Mouse (Mus musculus): ENCODE measurements around the gene Mtif3. TPM values are rescaled to one million over a fixed set of nuclear protein-coding genes. Genes with fewer than 3 reads are reported as not detected.
A peak's percentile ranks its signal among the peaks of the same experiment; 100 is the strongest.
"Not testable (repeated sequence)": the region's sequence is repeated elsewhere in the genome, so short reads cannot be mapped to it uniquely, and the experiment has no call there.

The Mtif3 gene
- polyA plus RNA-seq, 2 experiments from 2014 or later, result 44.0 to 45.0 TPM

DNA sequence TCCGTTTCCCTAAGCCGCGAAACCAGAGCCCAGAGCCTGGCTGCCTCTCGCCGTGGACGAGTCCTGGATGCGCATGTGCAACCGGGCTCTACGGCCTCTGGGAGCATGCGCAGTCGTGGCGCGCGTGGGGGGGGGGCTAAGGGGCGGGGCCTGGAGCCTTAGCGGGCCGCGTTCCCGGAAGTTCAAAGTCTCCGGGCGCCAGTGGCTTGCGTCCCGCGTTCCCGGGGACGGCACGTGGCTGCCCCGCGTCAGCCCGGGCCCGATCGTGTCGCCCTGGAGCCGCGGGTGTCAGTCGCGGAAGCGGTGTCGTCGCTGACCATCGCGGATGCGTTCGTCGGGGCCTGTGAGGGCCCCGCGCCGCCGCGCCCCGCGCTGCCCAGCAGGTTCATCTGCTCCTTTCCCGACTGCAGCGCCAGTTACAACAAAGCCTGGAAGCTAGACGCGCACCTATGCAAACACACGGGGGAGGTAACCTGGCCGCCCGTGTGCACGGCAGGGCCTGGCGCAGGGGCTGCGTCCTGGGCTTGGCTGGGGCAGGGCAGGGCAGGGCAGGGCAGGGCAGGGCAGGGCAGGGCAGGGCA is 15.0 kb downstream of the Mtif3 start, which contains the start of gene Gtf3a:
Gene Gtf3a (plus strand): TSS at position 150 of the 581 bp plus-strand sequence.
- ATAC-seq, result peak; percentile 75

DNA sequence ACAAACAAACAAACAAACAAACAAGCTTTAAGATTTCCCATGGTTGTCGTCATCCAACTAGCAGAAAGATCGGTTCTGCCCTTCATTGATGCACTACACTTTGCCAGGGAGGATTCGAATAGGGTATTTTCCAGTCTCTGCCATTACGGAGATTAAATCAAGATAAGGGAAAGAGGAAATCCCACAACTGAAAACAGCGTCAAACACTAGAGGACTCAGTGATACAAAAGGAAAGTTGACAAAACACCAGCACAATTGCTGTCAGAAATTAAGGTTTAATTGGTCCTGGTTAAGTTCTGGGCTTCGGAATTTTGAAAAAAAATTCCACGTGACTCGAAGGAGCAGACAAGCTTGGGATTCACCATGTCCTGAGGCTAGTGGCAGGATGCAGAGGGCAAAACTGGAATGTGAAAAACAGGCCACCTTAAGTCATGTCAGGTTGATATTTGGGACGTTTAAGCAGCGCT is 15.5 kb downstream of the Mtif3 start:
- peak; percentile 35 for ATAC-seq

GRCm38 (mm10) chr5:146947497-146947896 is 16.1 kb downstream of the Mtif3 start:
- ATAC-seq, result no peak

GRCm38 (mm10) chr5:146946682-146947081 is 16.9 kb downstream of the Mtif3 start:
- ATAC-seq, result no peak

- ATAC-seq, result no peak
These were observed 19.0 kb downstream of the Mtif3 start for GRCm38 (mm10) chr5:146944568-146944967.

DNA sequence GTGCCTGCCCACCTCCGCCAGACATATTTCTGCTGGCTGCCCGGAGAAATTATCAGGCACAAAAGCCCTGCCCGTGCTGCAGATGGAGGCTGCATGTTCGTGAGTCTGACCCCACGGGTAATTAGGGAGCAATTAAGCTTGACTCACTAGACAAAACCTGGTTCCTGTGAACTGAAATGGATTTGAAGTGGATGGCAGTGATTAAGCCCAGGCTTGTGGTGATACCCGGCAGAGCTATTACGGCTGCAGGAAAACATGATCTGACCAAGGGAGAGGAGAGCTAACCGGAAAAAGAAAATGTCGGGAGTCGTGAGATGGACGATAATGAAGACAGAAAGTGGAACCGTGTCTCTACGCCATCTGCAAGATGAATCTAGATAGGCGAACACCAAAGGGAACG is 20.6 kb downstream of the Mtif3 start:
- no peak for ATAC-seq

- not testable (repeated sequence) for ATAC-seq
These were observed 21.7 kb downstream of the Mtif3 start for GRCm38 (mm10) chr5:146941939-146942338.

DNA sequence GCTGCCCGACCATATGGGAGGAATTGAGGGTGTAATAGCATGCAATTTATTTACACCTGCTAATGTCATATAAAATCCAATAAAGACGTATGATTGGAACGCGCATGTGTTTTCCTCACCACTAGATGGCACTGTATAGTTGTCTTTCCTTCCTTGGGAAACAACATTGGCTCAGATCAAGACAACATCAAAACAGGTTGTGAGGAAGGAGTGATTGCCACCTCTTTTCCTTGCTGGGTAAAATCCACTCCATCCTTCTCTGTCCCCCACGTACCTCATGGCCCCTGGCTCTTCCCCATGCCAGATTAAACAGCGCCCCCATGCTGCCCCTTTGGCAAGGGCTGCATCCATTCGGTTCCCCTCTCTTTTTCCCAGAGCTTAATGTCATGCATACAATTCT is 23.4 kb downstream of the Mtif3 start:
- peak; percentile 59 for ATAC-seq

GRCm38 (mm10) chr5:146939109-146939796 is 24.3 kb downstream of the Mtif3 start:
- no peak for ATAC-seq

- no peak for ATAC-seq
These were observed 25.8 kb downstream of the Mtif3 start for GRCm38 (mm10) chr5:146937541-146938503.

DNA sequence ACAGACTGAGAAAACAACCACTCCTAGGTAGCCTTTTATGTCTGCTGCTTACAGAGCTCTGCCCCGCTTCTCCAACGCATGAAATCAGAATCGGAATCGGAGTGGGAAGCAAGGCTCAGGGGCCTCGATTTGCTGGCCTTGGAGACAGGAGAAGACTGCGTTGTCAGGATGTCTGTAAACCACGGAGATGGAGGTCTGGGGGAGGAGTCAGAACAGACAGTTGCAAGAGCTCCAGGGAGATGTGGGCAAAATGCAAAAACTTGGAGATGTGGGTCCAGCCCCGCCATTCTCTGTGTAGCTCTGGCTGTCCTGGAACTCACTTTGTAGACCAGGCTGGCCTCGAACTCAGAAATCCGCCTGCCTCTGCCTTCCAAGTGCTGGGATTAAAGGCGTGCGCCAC is 30.1 kb downstream of the Mtif3 start:
- ATAC-seq, result no peak

DNA sequence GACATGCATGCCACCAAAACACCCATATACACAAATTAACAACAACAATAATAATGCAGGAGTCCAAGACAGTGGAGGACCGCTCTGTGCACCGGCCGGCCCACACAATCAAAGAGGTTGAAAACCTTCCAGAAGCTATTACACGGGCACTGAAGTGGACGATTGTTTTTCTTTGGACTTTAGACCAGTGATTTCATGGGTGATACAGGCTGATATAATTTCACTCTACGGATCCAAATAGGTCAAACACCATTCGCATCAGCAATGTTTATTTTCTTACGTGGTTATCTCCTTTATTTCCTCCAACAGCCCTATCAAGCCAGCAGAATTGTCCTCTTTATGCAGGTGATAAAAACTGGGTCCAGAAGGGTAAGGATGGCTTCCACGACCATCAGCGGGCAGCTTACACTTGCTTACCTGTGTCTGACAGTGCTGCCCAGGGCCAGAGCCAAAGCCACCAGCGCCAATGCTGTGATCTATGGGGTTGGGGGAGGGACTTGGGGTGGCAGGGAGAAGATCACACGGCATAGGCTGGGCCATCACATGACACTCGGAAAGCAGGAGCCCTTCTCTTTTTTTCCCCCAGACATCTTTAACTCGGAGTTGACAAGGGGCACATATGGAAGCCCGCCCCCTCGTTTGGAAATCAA is 31.6 kb downstream of the Mtif3 start:
- no peak for ATAC-seq

DNA sequence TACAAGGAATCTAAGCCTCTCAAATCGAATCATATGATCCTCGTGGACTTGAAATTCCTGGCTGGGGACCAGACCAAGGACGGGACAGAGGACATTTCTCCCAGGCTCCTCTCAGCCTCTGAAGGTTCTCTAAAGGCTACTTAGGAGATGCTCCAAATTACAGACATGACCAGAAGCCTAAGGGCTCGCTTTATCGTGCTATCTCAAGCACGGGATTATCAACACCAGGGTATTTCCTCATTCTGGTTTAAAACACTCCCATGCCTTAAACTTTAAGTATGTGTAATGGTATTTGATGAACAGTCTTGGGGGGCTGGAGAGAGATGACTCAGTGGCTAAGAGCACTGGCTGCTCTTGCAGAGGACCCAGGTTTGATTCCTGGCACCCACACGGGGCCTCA is 32.2 kb downstream of the Mtif3 start:
- ATAC-seq, result no peak

GRCm38 (mm10) chr5:146926673-146927072 is 36.9 kb downstream of the Mtif3 start:
- no peak for ATAC-seq

DNA sequence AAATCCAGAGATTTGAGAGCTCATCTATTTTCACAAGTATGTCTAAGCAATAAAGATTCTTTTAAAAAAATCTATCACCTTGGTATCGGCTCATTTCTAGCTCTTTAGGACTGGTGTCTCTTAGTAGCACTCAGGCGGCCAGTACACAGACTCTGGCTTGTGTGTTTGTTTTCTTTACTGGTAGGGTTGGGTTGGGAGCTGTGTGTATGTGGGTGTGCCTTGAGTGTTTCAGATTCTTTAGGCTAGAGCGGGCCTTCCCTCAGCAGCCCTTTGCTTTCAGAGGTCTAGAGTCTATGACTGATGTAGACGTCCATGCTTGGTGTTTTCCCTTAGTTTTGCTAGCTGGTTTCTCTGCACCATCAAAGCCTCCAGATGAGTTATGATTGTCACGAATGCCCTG is 40.1 kb downstream of the Mtif3 start:
- ATAC-seq, result no peak

GRCm38 (mm10) chr5:146921224-146921623 is 42.4 kb downstream of the Mtif3 start:
- no peak for ATAC-seq

DNA sequence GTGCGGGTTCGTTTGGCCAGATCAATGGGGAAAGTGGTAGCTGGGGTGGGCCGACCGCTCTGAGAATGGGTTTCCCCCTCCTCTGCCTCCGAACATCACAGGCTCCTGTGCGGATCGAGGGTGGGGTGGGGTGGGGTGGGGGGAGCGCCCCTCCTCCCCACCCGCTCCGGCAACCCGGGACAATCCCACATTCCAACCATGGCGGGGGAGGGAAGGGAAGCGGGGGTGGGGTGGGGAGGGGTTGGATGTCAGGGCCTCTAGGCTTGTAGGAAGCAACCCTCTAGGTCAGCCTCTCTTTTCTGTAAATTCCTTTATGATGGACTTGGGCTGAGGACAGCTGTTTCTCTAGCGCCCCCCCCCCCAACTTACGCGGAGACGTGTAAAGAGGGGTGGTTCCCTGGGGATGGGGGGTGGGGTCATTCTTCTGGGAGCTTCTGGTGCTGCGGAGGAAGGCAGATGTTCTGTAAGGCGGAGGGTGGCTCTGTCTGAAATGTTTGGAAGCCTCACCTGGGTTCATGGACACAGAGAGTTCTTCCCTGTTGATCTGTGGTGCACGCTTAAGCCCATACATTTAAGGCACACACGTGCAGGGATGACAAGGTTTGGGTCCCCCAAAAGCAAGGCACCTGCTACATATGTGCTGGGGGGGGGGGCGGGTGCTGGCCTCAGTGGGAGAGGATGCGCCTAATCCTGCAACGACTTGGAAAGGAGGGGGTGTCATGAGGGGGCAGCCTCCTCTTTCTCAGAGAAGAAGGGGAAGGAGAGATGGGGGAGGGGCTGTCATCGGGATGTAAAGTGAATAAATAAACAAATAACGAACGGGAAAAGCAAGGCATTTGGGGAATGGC is 43.1 kb downstream of the Mtif3 start:
- no peak for ATAC-seq

- no peak for ATAC-seq
These were observed 43.7 kb downstream of the Mtif3 start for GRCm38 (mm10) chr5:146919874-146920273.

- ATAC-seq, result not testable (repeated sequence)
These were observed 46.2 kb downstream of the Mtif3 start for GRCm38 (mm10) chr5:146917357-146917756.

GRCm38 (mm10) chr5:146916806-146917205 is 46.8 kb downstream of the Mtif3 start:
- no peak for ATAC-seq

DNA sequence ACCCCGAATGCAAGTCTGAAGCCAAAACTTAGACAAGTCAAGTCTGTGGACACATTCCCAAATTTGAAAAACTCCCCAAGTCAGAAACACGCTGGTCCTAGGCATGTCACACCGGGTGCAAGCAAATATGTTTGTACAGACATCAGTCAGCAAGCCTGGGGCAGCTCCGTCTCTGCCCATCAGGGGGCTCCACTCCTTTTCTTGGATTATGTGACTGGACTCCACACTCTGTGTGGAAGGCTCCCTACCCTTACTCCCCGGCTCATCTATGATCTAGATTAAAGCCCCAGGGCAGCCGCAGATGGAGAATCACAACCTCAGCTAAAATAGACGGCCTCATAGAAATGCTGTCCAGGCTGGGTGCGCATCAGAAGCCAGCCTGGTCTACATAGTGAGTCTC is 47.3 kb downstream of the Mtif3 start:
- ATAC-seq, result no peak

All from activated CD4-positive, CD25-positive, alpha-beta regulatory T cell, adult 4 months (primary cell).